Mouse (Mus musculus) liver, embryonic 14.5 days (tissue): ENCODE measurements around the gene Shank2. TPM values are rescaled to one million over a fixed set of nuclear protein-coding genes. Genes with fewer than 3 reads are reported as not detected.

Experiments
- ATAC-seq: fragments of 200-750 bp; cut with Nextera tagmentation; 2 replicates; pipeline ENCODE4 v1.8.0; 2017; ENCODE audit warnings: moderate number of reproducible peaks, mild to moderate bottlenecking, moderate library complexity; ENCODE audit not compliant: insufficient read depth
- DNase-seq, 3 experiments: peaks; one replicate each; pipeline ENCODE4 v3.0.0-alpha.2; 2012 to 2013; ENCODE audit warnings: low read depth in 3 of 3, low spot score in 3 of 3
- H3K27ac ChIP-seq: fragments of 300-500 bp; sonication (generic); 2 replicates; pipeline ENCODE4 v1.5.1; 2014; ENCODE audit warnings: moderate library complexity, mild to moderate bottlenecking, control low read depth, inconsistent platforms
- H3K27me3 ChIP-seq: fragments of 300-500 bp; sonication (generic); 2 replicates; pipeline ENCODE4 v1.6.1; 2014; ENCODE audit warnings: mild to moderate bottlenecking, low read length, moderate library complexity; ENCODE audit not compliant: control insufficient read depth, insufficient read depth
- H3K36me3 ChIP-seq: fragments of 300-500 bp; sonication (generic); replicated peaks from 2 replicates; pipeline ENCODE4 v1.6.1; 2014; ENCODE audit warnings: low read depth; ENCODE audit not compliant: control insufficient read depth, insufficient read depth
- H3K4me1 ChIP-seq, 2 experiments: fragments of 200-500 bp in 1 of 2; fragments of 300-500 bp in 1 of 2; sonication (generic) in 1 of 2; replicated peaks; 2 replicates each; pipeline ENCODE4 v1.6.1; 2012 to 2014; ENCODE audit warnings: antibody characterized with exemption in 1 of 2, inconsistent platforms in 1 of 2, low read length in 1 of 2; ENCODE audit not compliant: control insufficient read depth in 2 of 2, insufficient read depth in 2 of 2
- H3K4me2 ChIP-seq: fragments of 300-500 bp; sonication (generic); 2 replicates; pipeline ENCODE4 v1.6.1; 2014; ENCODE audit warnings: low read depth, mild to moderate bottlenecking, control low read depth, moderate library complexity
- H3K4me3 ChIP-seq, 2 experiments: fragments of 200-500 bp in 1 of 2; fragments of 300-500 bp in 1 of 2; sonication (generic) in 1 of 2; 2 replicates each; pipeline ENCODE4 v1.5.1; 2012 to 2014; ENCODE audit warnings: low read depth in 2 of 2, low read length in 2 of 2, mild to moderate bottlenecking in 2 of 2, control low read depth in 1 of 2, inconsistent platforms in 1 of 2, moderate library complexity in 1 of 2; ENCODE audit not compliant: insufficient read depth in 1 of 2
- H3K9ac ChIP-seq: fragments of 300-500 bp; sonication (generic); replicated peaks from 2 replicates; pipeline ENCODE4 v1.6.1; 2014; ENCODE audit warnings: mild to moderate bottlenecking, control low read depth, moderate library complexity
- H3K9me3 ChIP-seq: fragments of 300-500 bp; sonication (generic); 2 replicates; pipeline ENCODE4 v1.6.1; 2016; ENCODE audit warnings: low read length, mixed read lengths; ENCODE audit not compliant: control insufficient read depth
- CTCF ChIP-seq: IDR thresholded peaks from 2 replicates; pipeline ENCODE4 v1.5.1; 2016; ENCODE audit warnings: antibody characterized with exemption, low read depth, control low read depth
- EP300 ChIP-seq: IDR thresholded peaks from 2 replicates; pipeline ENCODE4 v1.6.1; 2016; ENCODE audit warnings: antibody characterized with exemption, low read depth
- WGBS: fragments of 180-500 bp; shearing (Covaris S2); extraction: QIAGEN DNeasy Blood & Tissue Kit; methylation state at CpG from one replicate; pipeline ENCODE4 v1.1.7; 2014; ENCODE audit not compliant: insufficient replicate concordance; 5-methylcytosine and 5-hydroxymethylcytosine counted together
- polyA plus RNA-seq, 2 experiments: library from polyadenylated mRNA; depleted of rRNA in 1 of 2; stranded (reverse) in 1 of 2; unstranded in 1 of 2; fragments of >200 nt; fragmentation: Nextera tagmentation in 1 of 2; extraction: Ambion mirVana in 1 of 2; gene quantifications; 2 replicates each; pipeline versions ENCODE4 v1.2.1 to v1.2.3; 2012 to 2014

Shank2 gene
- polyA plus RNA-seq, 2 experiments = 0.17 to 0.35 TPM

- Histone ChIP-seq H3K4me1 (no peaks in the 10 kb centered on the region), H3K9ac (no peak overlapping the region), H3K4me2 (no peak overlapping the region), H3K36me3 (no peaks in the 10 kb centered on the region), H3K27ac (no peak overlapping the region), H3K9me3 (no peaks in the 10 kb centered on the region), H3K27me3 (no peaks in the 10 kb centered on the region), H3K4me3 (no peak overlapping the region)
- WGBS = 46% methylated on average over 4 of the region's 4 CpGs
- no peak for DNase-seq
- ATAC-seq = no peak
- TF ChIP-seq CTCF (no peak), EP300 (no peak)
Observed at GRCm38 (mm10) chr7:144250791-144251190, 249.1 kb downstream of the Shank2 start.

GRCm38 (mm10) chr7:144251250-144251649 lies 249.5 kb downstream of the Shank2 start:
- H3K36me3 ChIP-seq = no peaks in the 10 kb centered on the region
- H3K27ac ChIP-seq = no peak overlapping the region
- WGBS = 32% methylated on average over 6 of the region's 6 CpGs
- DNase-seq = no peak
- no peak overlapping the region for H3K4me2 ChIP-seq
- H3K9me3 ChIP-seq = no peaks in the 10 kb centered on the region
- H3K9ac ChIP-seq = no peak overlapping the region
- H3K4me3 ChIP-seq = no peak overlapping the region
- no peak for ATAC-seq
- no peaks in the 10 kb centered on the region for H3K27me3 ChIP-seq
- TF ChIP-seq EP300 (no peak), CTCF (no peak)
- no peaks in the 10 kb centered on the region for H3K4me1 ChIP-seq

- TF ChIP-seq CTCF = no peak
- no peak for TF ChIP-seq EP300
- no peaks in the 10 kb centered on the region for H3K36me3 ChIP-seq
- no peak overlapping the region for H3K4me2 ChIP-seq
- H3K9ac ChIP-seq = no peak overlapping the region
- H3K27me3 ChIP-seq = no peaks in the 10 kb centered on the region
- 34% methylated on average over 8 of the region's 8 CpGs for WGBS
- H3K27ac ChIP-seq = no peak overlapping the region
- no peaks in the 10 kb centered on the region for H3K9me3 ChIP-seq
- DNase-seq (no peak), ATAC-seq (no peak)
- no peak overlapping the region for H3K4me3 ChIP-seq
- no peaks in the 10 kb centered on the region for H3K4me1 ChIP-seq
Observed at GRCm38 (mm10) chr7:144254674-144255246, 253.0 kb downstream of the Shank2 start.

GRCm38 (mm10) chr7:144257821-144258220 lies 256.1 kb downstream of the Shank2 start:
- DNase-seq = no peak

GRCm38 (mm10) chr7:144258332-144258731 lies 256.6 kb downstream of the Shank2 start:
- Histone ChIP-seq H3K27ac (no peak overlapping the region), H3K4me3 (no peak overlapping the region), H3K9me3 (no peaks in the 10 kb centered on the region), H3K36me3 (no peaks in the 10 kb centered on the region), H3K9ac (no peak overlapping the region), H3K4me1 (no peaks in the 10 kb centered on the region), H3K27me3 (no peaks in the 10 kb centered on the region), H3K4me2 (no peak overlapping the region)
- no peak for DNase-seq
- no peak for TF ChIP-seq EP300
- WGBS = 45% methylated on average over 4 of the region's 4 CpGs
- no peak for ATAC-seq

More at GRCm38 (mm10) chr7:144257821-144258220, 256.1 kb downstream of the Shank2 start:
- no peak overlapping the region for H3K9ac ChIP-seq
- H3K9me3 ChIP-seq = no peaks in the 10 kb centered on the region
- H3K4me1 ChIP-seq = no peaks in the 10 kb centered on the region
- no peaks in the 10 kb centered on the region for H3K36me3 ChIP-seq
- H3K4me3 ChIP-seq = no peak overlapping the region
- H3K4me2 ChIP-seq = no peak overlapping the region
- H3K27me3 ChIP-seq = no peaks in the 10 kb centered on the region
- no peak overlapping the region for H3K27ac ChIP-seq
- TF ChIP-seq CTCF (no peak), EP300 (no peak)
- no peak for ATAC-seq
- 51% methylated on average over 7 of the region's 7 CpGs for WGBS
